Mouse (Mus musculus): ENCODE data around the gene Rgma.

DNA sequence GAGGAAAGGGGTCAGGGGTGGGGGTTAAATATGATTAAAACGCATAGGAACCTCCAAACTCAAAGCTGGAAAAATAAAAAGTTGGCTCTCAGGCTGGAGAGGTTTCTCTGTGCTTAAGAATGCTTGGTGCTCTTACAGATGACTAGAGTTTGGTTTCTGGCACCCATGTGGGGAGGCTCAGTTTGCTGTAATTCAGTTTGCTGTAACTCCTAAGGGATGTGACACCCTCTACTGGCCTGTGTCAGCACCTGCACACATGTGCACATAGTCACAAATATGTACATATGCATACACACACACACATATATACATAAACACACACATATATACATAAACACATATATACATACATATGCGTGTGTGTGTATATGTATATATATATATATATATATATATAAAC is 13.6 kb downstream of the Rgma start:
- TF ChIP-seq POLR2A (IDR thresholded peaks at IDR 0.05; ENCODE audit: low read depth, low read length) (no peak), SIN3A (IDR thresholded peaks at IDR 0.05; ENCODE audit: low read length) (no peak), EP300 (IDR thresholded peaks at IDR 0.05; ENCODE audit: low read length) (no peak), IRF4 (IDR thresholded peaks at IDR 0.05; ENCODE audit: low read depth, low read length) (no peak), E2F4 (IDR thresholded peaks at IDR 0.05; ENCODE audit: insufficient replicate concordance, low read depth, low read length) (no peak), RAD21 (IDR thresholded peaks at IDR 0.05; ENCODE audit: low read depth, low read length) (peak; percentile 22), RCOR1 (conservative IDR thresholded peaks at IDR 0.05; ENCODE audit: low read depth, low read length) (no peak), CTCF (conservative IDR thresholded peaks at IDR 0.05 in 1 of 2, IDR thresholded peaks at IDR 0.05 in 1 of 2; ENCODE audit: low read depth in 2 of 2, low read length in 2 of 2) (peak in 1 of 2 experiments; percentile 39; a peak in 2 of 4 replicates), MEF2A (IDR thresholded peaks at IDR 0.05; ENCODE audit: borderline replicate concordance, low read depth, low read length) (no peak), MYC (IDR thresholded peaks at IDR 0.05; ENCODE audit: low read depth, low read length) (no peak), NELFE (IDR thresholded peaks at IDR 0.05; ENCODE audit: low read depth, low read length) (no peak)
